Mouse (Mus musculus): ENCODE results near the gene Gtpbp3.

Gtpbp3 gene

GRCm38 (mm10) chr8:71487691-71488445, at the start of gene Gtpbp3:
Gtpbp3 (plus strand) TSS chr8:71488103.
- peak; percentile 76 for DNase-seq (ENCODE audit: extremely low spot score, low spot score)

- peak; percentile 41 for DNase-seq (ENCODE audit: extremely low spot score, low spot score)
These were observed 46.5 kb upstream of the Gtpbp3 start for GRCm38 (mm10) chr8:71441404-71441803.

GRCm38 (mm10) chr8:71445096-71445495, 42.8 kb upstream of the Gtpbp3 start:
- no peak for DNase-seq (ENCODE audit: extremely low spot score, low spot score)

- DNase-seq (ENCODE audit: extremely low spot score, low spot score): no peak
These were observed 36.6 kb upstream of the Gtpbp3 start for GRCm38 (mm10) chr8:71451337-71451736.

GRCm38 (mm10) chr8:71451777-71452176, 36.1 kb upstream of the Gtpbp3 start:
- DNase-seq (ENCODE audit: extremely low spot score, low spot score): no peak

- no peak for DNase-seq (ENCODE audit: extremely low spot score, low spot score)
These were observed 35.2 kb upstream of the Gtpbp3 start for GRCm38 (mm10) chr8:71452669-71453068.

- DNase-seq (ENCODE audit: extremely low spot score, low spot score): peak; percentile 8
These were observed 33.2 kb upstream of the Gtpbp3 start for GRCm38 (mm10) chr8:71454668-71455067.

- no peak for DNase-seq (ENCODE audit: extremely low spot score, low spot score)
These were observed 31.0 kb upstream of the Gtpbp3 start for GRCm38 (mm10) chr8:71456906-71457305.

- DNase-seq (ENCODE audit: extremely low spot score, low spot score): no peak
These were observed 30.1 kb upstream of the Gtpbp3 start for GRCm38 (mm10) chr8:71457659-71458270.

GRCm38 (mm10) chr8:71460716-71461115, 27.2 kb upstream of the Gtpbp3 start:
- DNase-seq (ENCODE audit: extremely low spot score, low spot score): no peak

- DNase-seq (ENCODE audit: extremely low spot score, low spot score): no peak
These were observed 26.6 kb upstream of the Gtpbp3 start for GRCm38 (mm10) chr8:71461152-71461840.

- DNase-seq (ENCODE audit: extremely low spot score, low spot score): no peak
These were observed 25.7 kb upstream of the Gtpbp3 start for GRCm38 (mm10) chr8:71462191-71462590.

GRCm38 (mm10) chr8:71462786-71463185, 25.1 kb upstream of the Gtpbp3 start:
- peak; percentile 61 for DNase-seq (ENCODE audit: extremely low spot score, low spot score)

GRCm38 (mm10) chr8:71463188-71464033, 24.5 kb upstream of the Gtpbp3 start, which contains the start of gene Abhd8:
Abhd8 (minus strand) TSS chr8:71463655.
- DNase-seq (ENCODE audit: extremely low spot score, low spot score): peak; percentile 96

GRCm38 (mm10) chr8:71464513-71465500, 23.1 kb upstream of the Gtpbp3 start, which contains the start of gene Mrpl34:
Mrpl34 (plus strand) TSS chr8:71464959.
- peak; percentile 96 for DNase-seq (ENCODE audit: extremely low spot score, low spot score)

- no peak for DNase-seq (ENCODE audit: extremely low spot score, low spot score)
These were observed 22.2 kb upstream of the Gtpbp3 start for GRCm38 (mm10) chr8:71465733-71466132.

GRCm38 (mm10) chr8:71466198-71466597, 21.7 kb upstream of the Gtpbp3 start:
- DNase-seq (ENCODE audit: extremely low spot score, low spot score): no peak

- DNase-seq (ENCODE audit: extremely low spot score, low spot score): no peak
These were observed 20.7 kb upstream of the Gtpbp3 start for GRCm38 (mm10) chr8:71467201-71467600.

GRCm38 (mm10) chr8:71468001-71468400, 19.9 kb upstream of the Gtpbp3 start:
- no peak for DNase-seq (ENCODE audit: extremely low spot score, low spot score)

- DNase-seq (ENCODE audit: extremely low spot score, low spot score): peak; percentile 92
These were observed 19.0 kb upstream of the Gtpbp3 start, which contains the start of gene Dda1 for GRCm38 (mm10) chr8:71468916-71469315. Dda1 (plus strand) TSS chr8:71469199.

All from neural tube, embryonic 10.5 days (tissue).